Mouse (Mus musculus) intestine, embryonic 15.5 days (tissue): ENCODE results near the gene Gstm6. TPM values are rescaled to one million over a fixed set of nuclear protein-coding genes. Genes with fewer than 3 reads are reported as not detected.
"Not testable (repeated sequence)": the region's sequence is repeated elsewhere in the genome, so short reads cannot be mapped to it uniquely, and the experiment has no call there.

Experiments used
- ATAC-seq: fragments of 200-750 bp; cut with Nextera tagmentation; 2 replicates; pipeline ENCODE4 v1.8.0; 2017; ENCODE audit warnings: moderate TSS enrichment, moderate library complexity
- H3K27ac ChIP-seq: fragments of 300-500 bp; sonication (generic); 2 replicates; pipeline ENCODE4 v1.5.1; 2015; ENCODE audit warnings: mild to moderate bottlenecking, inconsistent platforms
- H3K27me3 ChIP-seq: fragments of 300-500 bp; sonication (generic); replicated peaks from 2 replicates; pipeline ENCODE4 v1.6.1; 2015; ENCODE audit warnings: inconsistent platforms
- H3K36me3 ChIP-seq: fragments of 300-500 bp; sonication (generic); 2 replicates; pipeline ENCODE4 v1.6.1; 2015; ENCODE audit warnings: inconsistent platforms
- H3K4me1 ChIP-seq: fragments of 300-500 bp; sonication (generic); replicated peaks from 2 replicates; pipeline ENCODE4 v1.6.1; 2015; ENCODE audit warnings: inconsistent platforms
- H3K4me2 ChIP-seq: fragments of 300-500 bp; sonication (generic); replicated peaks from 2 replicates; pipeline ENCODE4 v1.6.1; 2015; ENCODE audit warnings: mild to moderate bottlenecking, inconsistent platforms
- H3K4me3 ChIP-seq: fragments of 300-500 bp; sonication (generic); replicated peaks from 2 replicates; pipeline ENCODE4 v1.5.1; 2015; ENCODE audit warnings: inconsistent platforms
- H3K9ac ChIP-seq: fragments of 300-500 bp; sonication (generic); 2 replicates; pipeline ENCODE4 v1.6.1; 2015; ENCODE audit warnings: inconsistent platforms
- H3K9me3 ChIP-seq: fragments of 300-500 bp; sonication (generic); 2 replicates; pipeline ENCODE4 v1.6.1; 2016; ENCODE audit warnings: inconsistent platforms
- WGBS: fragments of 180-500 bp; shearing (Covaris S2); methylation state at CpG from one replicate; pipeline ENCODE4 v1.1.7; 2015; 5-methylcytosine and 5-hydroxymethylcytosine counted together
- polyA plus RNA-seq: library from polyadenylated mRNA; unstranded; fragments of >200 nt; fragmentation: Nextera tagmentation; extraction: Ambion mirVana; gene quantifications from 2 replicates; pipeline ENCODE4 v1.2.1, GENCODE M21; 2015

Gstm6 gene
- 16.9 and 19.1 TPM in 2 replicates for polyA plus RNA-seq

DNA sequence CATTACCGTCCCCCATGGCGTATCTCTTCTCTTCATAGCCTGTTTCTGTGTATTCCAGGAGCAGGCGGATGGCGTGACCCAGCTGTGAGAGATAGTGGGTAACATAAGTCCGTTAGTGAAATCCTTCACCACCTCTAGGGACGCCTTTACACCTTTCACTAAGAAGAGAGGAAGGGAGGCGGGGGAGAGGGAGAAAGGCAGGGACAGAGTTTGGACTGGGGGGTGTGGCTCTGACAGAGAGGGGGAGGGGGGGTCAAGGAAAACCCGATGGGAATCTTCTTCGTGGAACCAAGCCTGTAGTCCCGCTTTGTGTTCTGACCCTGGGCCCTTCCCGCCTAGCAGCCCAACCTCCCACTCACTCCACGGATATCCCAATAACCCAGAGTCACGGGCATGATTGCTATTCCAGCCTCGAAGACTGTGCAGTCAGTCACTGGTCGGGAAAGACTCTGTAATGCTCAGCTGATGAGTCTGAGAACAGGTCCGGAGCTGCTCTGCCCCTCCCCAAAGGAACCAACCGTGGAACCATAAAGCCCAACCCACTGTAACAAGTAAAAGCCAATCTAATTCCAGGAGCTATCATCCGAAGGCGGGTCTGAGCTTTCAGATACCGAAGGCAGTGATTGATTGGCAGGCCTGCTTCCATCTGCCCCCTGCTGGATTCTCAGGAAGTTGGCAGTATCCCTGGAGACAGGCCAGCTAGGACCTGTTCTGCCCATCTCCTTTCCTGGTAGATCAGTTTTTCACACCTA lies at the start of gene Gstm6:
TSS of gene Gstm6 (minus strand) at position 511 of the 752 bp plus-strand sequence.
- Histone ChIP-seq H3K9me3 (no peaks in the 10 kb centered on the region), H3K27me3 (no peaks in the 10 kb centered on the region), H3K4me2 (peak within 1 kb of the TSS; percentile 54), H3K4me1 (no peaks in the 10 kb centered on the region), H3K27ac (no peak within 1 kb of the TSS), H3K36me3 (no peaks in the 10 kb centered on the region), H3K4me3 (peak within 1 kb of the TSS; percentile 23), H3K9ac (no peak within 1 kb of the TSS)
- ATAC-seq = peak; percentile 90
- WGBS = 16% methylated on average over 20 of the region's 20 CpGs

DNA sequence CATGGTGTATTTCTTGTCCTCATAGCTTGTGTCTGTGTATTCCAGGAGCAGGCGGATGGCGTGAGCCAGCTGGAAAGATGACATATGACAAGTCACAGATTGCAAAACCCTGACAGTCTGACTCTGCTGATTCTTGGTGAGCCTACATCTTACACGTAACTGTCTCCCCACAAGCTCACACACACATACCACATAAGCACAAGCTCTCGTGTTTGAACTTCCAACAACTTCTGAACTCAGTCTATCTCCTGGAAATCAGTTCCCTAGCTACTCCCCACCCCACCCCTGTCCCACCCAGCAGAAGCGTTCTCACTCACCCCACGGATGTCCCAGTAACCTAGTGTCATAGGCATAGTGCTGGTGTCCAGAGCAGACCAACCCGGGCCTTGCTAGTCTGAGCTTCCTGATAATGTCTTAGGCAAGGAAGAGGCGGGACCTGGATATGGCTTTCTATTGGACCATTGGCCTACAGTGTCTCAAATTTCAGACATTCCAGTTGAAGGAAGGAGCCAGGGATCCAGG lies 42.6 kb upstream of the Gstm6 start, which contains the start of gene Gstm2:
TSS of gene Gstm2 (minus strand) at position 413 of the 522 bp plus-strand sequence.
- Histone ChIP-seq H3K9me3 (no peaks in the 10 kb centered on the region), H3K9ac (no peak within 1 kb of the TSS), H3K4me2 (peak within 1 kb of the TSS; percentile 54), H3K4me3 (peak within 1 kb of the TSS; percentile 32), H3K4me1 (peaks cover 15% of the 10 kb centered on the region), H3K27me3 (no peaks in the 10 kb centered on the region), H3K27ac (peak within 1 kb of the TSS; percentile 74), H3K36me3 (no peaks in the 10 kb centered on the region)
- WGBS = 22% methylated on average over 8 of the region's 8 CpGs
- ATAC-seq = peak; percentile 98

DNA sequence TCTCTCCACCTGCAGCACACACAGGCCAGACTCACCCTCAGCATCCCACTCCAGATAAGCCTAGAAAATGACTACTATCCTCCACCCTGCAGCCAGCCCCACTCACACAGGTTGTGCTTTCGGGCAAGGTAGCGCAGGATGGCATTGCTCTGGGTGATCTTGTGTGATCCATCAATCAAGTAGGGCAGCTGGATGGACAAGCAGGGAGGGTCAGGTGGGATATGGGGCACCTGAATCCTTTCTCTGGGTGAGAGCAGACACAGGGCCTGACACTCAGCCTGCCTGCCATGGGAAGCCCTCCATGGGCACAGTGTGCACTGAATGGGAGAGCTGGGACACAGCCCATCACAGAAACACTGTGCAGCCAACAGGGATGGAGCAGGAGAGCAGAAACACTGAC lies 41.6 kb upstream of the Gstm6 start:
- Histone ChIP-seq H3K4me2 (peak overlapping the region; percentile 54), H3K4me1 (peaks cover 15% of the 10 kb centered on the region), H3K27ac (peak overlapping the region; percentile 32; the same call in 1 of the 2 replicates)
- not testable (repeated sequence) for H3K36me3 ChIP-seq, H3K9me3 ChIP-seq, H3K27me3 ChIP-seq, H3K9ac ChIP-seq, ATAC-seq, H3K4me3 ChIP-seq
- WGBS = 90% methylated on average over 2 of the region's 2 CpGs

- peaks cover 15% of the 10 kb centered on the region for H3K4me1 ChIP-seq
- no peak overlapping the region for H3K4me3 ChIP-seq
- no peak overlapping the region for H3K4me2 ChIP-seq
- 76% methylated on average over 5 of the region's 5 CpGs for WGBS
- H3K27ac ChIP-seq = no peak overlapping the region
- no peaks in the 10 kb centered on the region for H3K9me3 ChIP-seq
- no peak overlapping the region for H3K9ac ChIP-seq
- no peaks in the 10 kb centered on the region for H3K27me3 ChIP-seq
- H3K36me3 ChIP-seq = no peaks in the 10 kb centered on the region
- ATAC-seq = no peak
Measured at GRCm38 (mm10) chr3:107984471-107984870, 40.9 kb upstream of the Gstm6 start.

DNA sequence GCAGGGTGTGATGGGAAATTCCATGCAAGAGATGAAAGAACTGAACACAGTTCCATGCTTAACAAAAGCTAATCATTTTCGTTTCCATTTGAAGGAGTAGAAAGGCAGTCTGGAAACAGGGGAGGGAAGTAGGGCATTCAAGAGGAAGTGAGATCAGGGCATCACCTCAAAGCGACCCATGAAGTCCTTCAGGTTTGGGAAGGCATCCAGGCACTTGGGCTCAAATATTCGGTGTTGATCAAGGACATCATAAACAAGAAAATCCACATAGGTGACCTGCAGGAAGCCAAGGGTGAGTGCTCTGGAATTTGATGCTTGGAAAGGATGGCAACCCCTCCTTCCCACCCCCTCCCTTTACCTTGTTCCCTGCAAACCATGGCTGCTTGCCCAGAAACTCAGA lies 40.2 kb upstream of the Gstm6 start:
- ATAC-seq = no peak
- no peaks in the 10 kb centered on the region for H3K27me3 ChIP-seq
- WGBS = 64% methylated on average over 3 of the region's 3 CpGs
- H3K4me2 ChIP-seq = no peak overlapping the region
- H3K27ac ChIP-seq = no peak overlapping the region
- H3K9me3 ChIP-seq = no peaks in the 10 kb centered on the region
- H3K4me1 ChIP-seq = peaks cover 15% of the 10 kb centered on the region
- no peaks in the 10 kb centered on the region for H3K36me3 ChIP-seq
- no peak overlapping the region for H3K4me3 ChIP-seq
- H3K9ac ChIP-seq = no peak overlapping the region

DNA sequence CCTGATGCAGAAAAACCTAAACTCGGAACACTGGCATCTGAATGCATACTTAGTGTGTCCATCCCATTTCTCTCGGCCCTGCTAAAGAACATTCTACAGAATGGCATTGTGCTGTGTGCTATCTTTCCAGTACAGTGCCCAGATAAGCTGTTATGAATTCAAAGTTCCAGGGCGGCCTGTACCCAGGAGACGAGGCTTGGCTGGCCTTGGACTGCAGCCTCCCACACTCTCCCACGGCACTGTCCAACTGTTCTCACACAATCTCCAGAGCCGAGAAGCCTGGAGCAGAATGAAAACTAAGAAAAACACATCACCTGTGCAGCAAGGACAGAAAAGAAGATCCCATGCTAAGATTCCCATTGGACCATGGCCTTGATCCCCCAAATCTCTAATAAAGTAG lies 39.2 kb upstream of the Gstm6 start:
- 84% methylated on average over 6 of the region's 6 CpGs for WGBS
- no peak for ATAC-seq
- no peak overlapping the region for H3K4me2 ChIP-seq
- no peaks in the 10 kb centered on the region for H3K36me3 ChIP-seq
- H3K9ac ChIP-seq = no peak overlapping the region
- no peaks in the 10 kb centered on the region for H3K9me3 ChIP-seq
- H3K4me3 ChIP-seq = no peak overlapping the region
- peaks cover 15% of the 10 kb centered on the region for H3K4me1 ChIP-seq
- no peaks in the 10 kb centered on the region for H3K27me3 ChIP-seq
- H3K27ac ChIP-seq = no peak overlapping the region

DNA sequence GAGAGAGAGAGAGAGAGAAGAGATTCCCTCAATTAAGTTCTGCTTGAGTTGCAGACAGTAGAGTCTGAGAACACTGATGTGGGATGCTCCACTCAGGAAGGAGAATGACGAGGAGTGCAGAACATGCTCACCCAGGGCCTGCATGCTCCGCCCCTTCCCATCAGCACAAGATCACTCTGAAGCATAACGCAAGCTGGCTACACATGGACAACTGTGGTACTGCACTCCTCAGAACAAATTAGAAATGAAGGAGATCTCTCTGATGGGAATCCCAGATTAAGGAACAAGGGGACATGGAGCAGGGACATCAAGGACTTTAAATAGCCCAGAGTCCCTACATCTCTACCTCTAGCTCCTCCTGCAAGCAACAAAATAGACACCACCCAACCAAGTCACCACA lies 37.7 kb upstream of the Gstm6 start:
- Histone ChIP-seq H3K27me3 (no peaks in the 10 kb centered on the region), H3K27ac (no peak overlapping the region), H3K4me2 (no peak overlapping the region), H3K4me1 (peaks cover 14% of the 10 kb centered on the region; the same call in 1 of the 2 replicates), H3K4me3 (no peak overlapping the region), H3K9me3 (no peaks in the 10 kb centered on the region), H3K36me3 (no peaks in the 10 kb centered on the region), H3K9ac (no peak overlapping the region)
- ATAC-seq = no peak
- 70% methylated on average over 3 of the region's 3 CpGs for WGBS

- no peaks in the 10 kb centered on the region for H3K36me3 ChIP-seq
- peaks cover 4% of the 10 kb centered on the region; the same call in 1 of the 2 replicates for H3K4me1 ChIP-seq
- no peaks in the 10 kb centered on the region for H3K9me3 ChIP-seq
- peak overlapping the region; percentile 48; the same call in 1 of the 2 replicates for H3K27ac ChIP-seq
- H3K4me2 ChIP-seq = no peak overlapping the region
- 59% methylated on average over 3 of the region's 3 CpGs for WGBS
- no peaks in the 10 kb centered on the region for H3K27me3 ChIP-seq
- H3K9ac ChIP-seq = no peak overlapping the region
- H3K4me3 ChIP-seq = no peak overlapping the region
- ATAC-seq = peak; percentile 93
Measured at GRCm38 (mm10) chr3:107977691-107978090, 34.1 kb upstream of the Gstm6 start.

- no peak overlapping the region for H3K4me2 ChIP-seq
- no peak for ATAC-seq
- no peak overlapping the region for H3K27ac ChIP-seq
- H3K9me3 ChIP-seq = no peaks in the 10 kb centered on the region
- no peaks in the 10 kb centered on the region for H3K36me3 ChIP-seq
- H3K4me1 ChIP-seq = 0 out of 2 replicates have a peak, but pooled peaks cover 7% of the 10 kb centered on the region
- no peak overlapping the region for H3K9ac ChIP-seq
- H3K4me3 ChIP-seq = no peak overlapping the region
- WGBS = 94% methylated on average over 1 of the region's 1 CpGs
- H3K27me3 ChIP-seq = no peaks in the 10 kb centered on the region
Measured at GRCm38 (mm10) chr3:107974237-107974636, 30.7 kb upstream of the Gstm6 start.

DNA sequence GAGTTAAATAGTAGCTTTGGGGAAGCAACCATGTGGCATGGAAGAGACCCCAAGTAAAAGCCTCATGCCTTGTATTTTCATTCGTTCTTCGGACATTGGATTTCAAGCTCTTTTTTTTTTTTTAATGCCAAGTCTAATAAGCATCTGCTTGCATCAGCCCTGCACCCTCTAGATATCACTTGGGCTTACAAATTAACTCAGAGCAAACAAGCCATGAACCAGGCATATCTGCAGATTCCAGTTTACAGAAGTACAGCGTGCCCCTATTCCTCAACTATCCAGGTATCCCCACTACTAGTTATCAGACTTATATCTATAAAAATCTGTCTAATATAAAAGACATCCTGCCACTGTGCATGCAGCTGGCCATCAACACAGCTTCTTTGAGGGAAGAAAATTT lies 28.5 kb upstream of the Gstm6 start:
- H3K4me1 ChIP-seq = 0 out of 2 replicates have a peak, but pooled peaks cover 6% of the 10 kb centered on the region
- ATAC-seq = 0 out of 2 replicates have a peak, but pooled peaks have one; percentile 43
- no peak overlapping the region for H3K9ac ChIP-seq
- no peaks in the 10 kb centered on the region for H3K27me3 ChIP-seq
- no peak overlapping the region for H3K4me2 ChIP-seq
- 62% methylated on average over 3 of the region's 3 CpGs for WGBS
- no peaks in the 10 kb centered on the region for H3K36me3 ChIP-seq
- H3K4me3 ChIP-seq = no peak overlapping the region
- no peaks in the 10 kb centered on the region for H3K9me3 ChIP-seq
- H3K27ac ChIP-seq = peak overlapping the region; percentile 33; the same call in 1 of the 2 replicates

DNA sequence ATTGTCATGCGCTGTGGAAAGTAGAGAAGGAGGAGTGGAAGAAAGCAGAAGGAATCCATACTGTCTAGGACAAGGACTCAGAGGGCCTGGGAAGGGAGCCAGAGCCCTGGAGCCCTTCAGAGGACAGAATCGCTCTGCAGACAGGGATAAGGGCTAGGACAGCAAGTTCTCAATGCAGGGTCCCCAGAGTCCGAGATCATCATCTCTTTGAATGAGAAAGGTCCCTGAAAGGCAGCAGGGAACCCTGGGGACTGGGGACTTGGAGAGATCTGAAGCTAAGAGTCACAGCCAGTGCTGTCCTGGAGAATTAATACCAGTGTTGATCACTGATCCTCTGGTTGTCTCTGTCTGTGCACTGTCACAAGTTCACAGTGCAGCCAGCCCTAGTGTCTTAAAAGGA lies 27.6 kb upstream of the Gstm6 start:
- ATAC-seq, H3K4me1 ChIP-seq, H3K9ac ChIP-seq, H3K9me3 ChIP-seq, H3K27ac ChIP-seq, H3K4me3 ChIP-seq, H3K36me3 ChIP-seq, H3K27me3 ChIP-seq, H3K4me2 ChIP-seq: not testable (repeated sequence)
- WGBS = 62% methylated on average over 3 of the region's 3 CpGs

DNA sequence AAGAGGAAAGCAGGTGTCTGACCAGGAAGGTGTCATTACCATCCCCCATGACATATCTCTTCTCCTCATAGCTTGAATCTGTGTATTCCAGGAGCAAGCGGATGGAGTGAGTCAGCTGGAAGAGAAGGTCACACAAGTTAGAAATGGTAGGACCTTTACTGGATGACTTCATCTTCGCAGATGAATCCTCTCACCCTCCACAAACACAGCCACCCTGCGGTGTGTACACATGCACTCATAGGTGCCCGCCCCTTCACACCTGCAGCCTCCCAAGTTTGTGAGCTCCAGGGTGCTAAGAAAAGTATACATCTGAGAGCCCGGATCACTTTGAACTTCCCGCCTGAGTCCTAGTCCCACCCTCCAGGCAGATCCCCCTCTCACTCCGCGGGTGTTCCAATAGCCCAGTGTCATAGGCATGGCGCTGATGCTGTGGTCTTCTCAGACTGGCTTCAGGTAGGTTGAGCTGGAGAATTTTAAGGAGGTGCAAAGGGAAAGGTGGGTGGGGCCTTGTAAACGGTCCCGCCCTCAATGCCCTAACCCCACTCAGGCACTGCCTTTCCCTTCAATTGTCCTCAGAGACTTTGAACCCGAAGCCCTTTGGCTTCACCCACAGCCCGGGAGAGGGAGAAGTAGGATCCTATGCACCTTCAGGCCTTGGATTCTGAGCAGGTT lies 25.3 kb upstream of the Gstm6 start, which contains the start of gene Gstm3:
TSS of gene Gstm3 (minus strand) at position 560 of the 672 bp plus-strand sequence.
- Histone ChIP-seq H3K4me3 (0 out of 2 replicates have a peak within 1 kb of the TSS, but pooled peaks have one; percentile 11), H3K27me3 (no peaks in the 10 kb centered on the region), H3K27ac (no peak within 1 kb of the TSS), H3K4me1 (0 out of 2 replicates have a peak, but pooled peaks cover 8% of the 10 kb centered on the region), H3K36me3 (no peaks in the 10 kb centered on the region), H3K4me2 (peak within 1 kb of the TSS; percentile 45), H3K9me3 (no peaks in the 10 kb centered on the region), H3K9ac (no peak within 1 kb of the TSS)
- peak; percentile 84 for ATAC-seq
- 37% methylated on average over 13 of the region's 13 CpGs for WGBS
